Mouse (Mus musculus) olfactory bulb, adult 2 months (tissue): ENCODE measurements around the gene Arpp21. TPM values are rescaled to one million over a fixed set of nuclear protein-coding genes. Genes with fewer than 3 reads are reported as not detected.

ENCODE experiments used
- H3K27ac ChIP-seq: fragments of 200-500 bp; 2 replicates; pipeline ENCODE4 v1.5.1; 2012; ENCODE audit warnings: low read depth, low read length; ENCODE audit not compliant: insufficient read depth
- H3K4me1 ChIP-seq: fragments of 200-500 bp; 2 replicates; pipeline ENCODE4 v1.6.1; 2012; ENCODE audit warnings: low read length; ENCODE audit not compliant: control insufficient read depth, insufficient read depth
- H3K4me3 ChIP-seq: fragments of 200-500 bp; 2 replicates; pipeline ENCODE4 v1.5.1; 2012; ENCODE audit warnings: mild to moderate bottlenecking, low read depth, low read length, moderate library complexity; ENCODE audit not compliant: insufficient read depth
- CTCF ChIP-seq: fragments of 200-500 bp; IDR thresholded peaks from 2 replicates; pipeline ENCODE4 v1.5.1; 2012; ENCODE audit warnings: low read depth, mild to moderate bottlenecking, low read length, moderate library complexity; ENCODE audit not compliant: insufficient read depth
- POLR2A ChIP-seq: fragments of 200-500 bp; IDR thresholded peaks from 2 replicates; pipeline ENCODE4 v1.6.1; 2012; ENCODE audit warnings: mild to moderate bottlenecking, low read depth, low read length, moderate library complexity; ENCODE audit not compliant: insufficient read depth
- WGBS: fragments of 180-500 bp; shearing (Covaris S2); methylation state at CpG from one replicate; pipeline ENCODE4 v1.1.7; 2018; 5-methylcytosine and 5-hydroxymethylcytosine counted together
- polyA plus RNA-seq: library from polyadenylated mRNA; stranded (reverse); fragments of >200 nt; gene quantifications from 2 replicates; pipeline ENCODE4 v1.2.4, GENCODE M21; 2012; ENCODE audit warnings: low replicate concordance; ENCODE audit not compliant: missing spikeins, insufficient read depth, insufficient read length

The Arpp21 gene
- polyA plus RNA-seq, 1 experiment = 639 TPM

DNA sequence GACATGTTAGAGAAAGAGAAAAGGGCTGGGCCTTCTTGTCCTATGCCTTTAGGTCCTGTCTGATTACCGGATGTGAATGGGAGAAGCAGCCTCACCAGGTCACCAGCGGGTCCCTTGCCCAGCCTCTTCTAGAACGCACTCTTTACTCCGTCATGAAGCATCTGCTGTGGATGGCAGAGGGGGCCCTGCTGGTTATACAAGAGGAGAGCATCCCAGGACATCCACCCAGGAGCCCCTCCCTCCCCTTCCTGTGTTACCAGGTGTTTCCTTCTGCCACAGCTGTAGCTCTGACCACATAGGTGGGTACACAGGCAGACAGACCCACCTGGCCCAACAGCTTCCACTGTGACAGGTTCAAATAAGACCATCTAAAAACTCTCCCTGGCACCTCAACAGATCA is 18.6 kb downstream of the Arpp21 start:
- peaks cover 26% of the 10 kb centered on the region for H3K4me1 ChIP-seq
- TF ChIP-seq CTCF (no peak), POLR2A (no peak)

DNA sequence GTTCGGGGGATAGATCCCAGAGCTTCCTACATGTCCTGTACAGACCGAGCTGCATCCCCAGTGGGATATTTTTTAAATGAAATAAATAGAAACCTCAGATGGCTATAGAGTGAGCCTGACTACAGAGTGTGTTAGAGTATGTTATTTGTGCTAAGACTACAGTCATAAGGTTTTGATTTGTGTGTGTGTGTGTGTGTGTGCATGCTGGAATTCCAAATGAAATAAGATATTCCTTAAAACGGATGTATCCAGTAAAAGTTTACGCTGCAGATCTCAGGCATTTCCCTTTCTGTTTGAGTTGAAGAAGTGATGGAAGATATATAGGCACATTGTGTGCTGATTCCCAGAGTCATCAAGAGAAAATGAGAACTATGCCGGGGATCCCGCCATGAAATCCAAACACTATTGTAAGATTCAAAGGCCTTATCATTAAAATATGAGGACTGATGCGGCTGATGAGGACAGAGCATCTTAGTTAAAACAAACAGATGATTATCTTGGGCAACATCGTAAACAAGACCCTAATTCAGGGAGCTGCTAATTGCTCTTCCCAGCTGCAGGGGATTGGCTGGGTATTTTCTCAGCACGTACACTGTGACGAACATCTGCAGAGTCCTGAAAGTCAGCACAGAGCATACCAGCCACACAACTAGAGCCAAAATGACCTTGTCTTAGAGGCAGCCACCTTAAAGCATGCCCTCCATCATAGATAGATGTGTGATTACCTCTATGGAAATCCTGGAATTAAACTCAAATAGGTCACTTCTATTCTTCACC is 20.5 kb downstream of the Arpp21 start:
- Histone ChIP-seq H3K4me1 (peaks cover 22% of the 10 kb centered on the region), H3K27ac (peak overlapping the region; percentile 56), H3K4me3 (no peak overlapping the region)
- no peak for TF ChIP-seq POLR2A
- WGBS = 29% methylated on average over 10 of the region's 10 CpGs

More for the DNA sequence above, 18.6 kb downstream of the Arpp21 start:
- no peak overlapping the region for H3K4me3 ChIP-seq
- H3K27ac ChIP-seq = peak overlapping the region; percentile 20; the same call in 1 of the 2 replicates
- WGBS = 50% methylated on average over 4 of the region's 4 CpGs

DNA sequence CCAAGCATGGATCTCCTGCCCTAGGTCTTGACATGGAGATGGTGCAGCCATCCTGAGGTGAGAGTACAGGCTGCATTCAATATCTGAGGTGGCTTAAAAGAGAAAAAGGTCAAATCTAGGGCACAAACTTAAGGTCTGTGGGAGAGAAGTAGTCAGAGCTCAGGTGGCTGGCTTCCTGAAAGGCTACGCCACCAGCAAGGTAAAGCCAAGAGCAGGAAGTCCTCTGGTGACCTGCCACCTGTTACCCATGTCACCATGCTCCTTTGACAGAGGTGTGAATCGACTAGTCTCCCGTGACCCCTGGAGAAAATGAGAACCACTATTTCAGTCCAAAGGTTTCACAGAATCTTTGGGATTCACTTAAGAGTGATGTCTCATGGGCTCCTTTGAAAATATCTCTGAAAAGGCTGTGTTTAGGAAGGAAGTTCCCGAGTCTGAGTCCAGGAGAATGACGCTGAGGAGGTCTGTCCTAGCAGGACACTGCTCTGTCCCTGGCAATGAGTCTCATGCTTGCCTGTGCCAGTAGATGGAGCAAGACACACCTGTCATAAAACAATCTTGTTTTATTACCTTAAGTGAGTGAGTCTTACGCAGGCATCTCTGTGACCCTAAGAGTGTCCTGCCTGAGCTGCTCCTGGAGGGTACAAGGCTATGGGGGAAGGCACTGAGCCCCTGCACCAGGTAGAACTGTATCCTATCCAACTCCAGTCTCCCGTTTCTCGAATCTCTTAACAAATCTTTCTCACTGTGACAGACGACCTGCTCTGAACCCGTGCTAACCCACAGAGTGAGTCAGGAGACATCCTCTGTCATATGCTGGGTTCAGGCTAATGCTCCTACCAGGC is 22.1 kb downstream of the Arpp21 start:
- 47% methylated on average over 10 of the region's 10 CpGs for WGBS
- peaks cover 29% of the 10 kb centered on the region for H3K4me1 ChIP-seq
- no peak overlapping the region for H3K4me3 ChIP-seq
- no peak overlapping the region; the same call in 1 of the 2 replicates for H3K27ac ChIP-seq
- TF ChIP-seq POLR2A (no peak), CTCF (no peak)

DNA sequence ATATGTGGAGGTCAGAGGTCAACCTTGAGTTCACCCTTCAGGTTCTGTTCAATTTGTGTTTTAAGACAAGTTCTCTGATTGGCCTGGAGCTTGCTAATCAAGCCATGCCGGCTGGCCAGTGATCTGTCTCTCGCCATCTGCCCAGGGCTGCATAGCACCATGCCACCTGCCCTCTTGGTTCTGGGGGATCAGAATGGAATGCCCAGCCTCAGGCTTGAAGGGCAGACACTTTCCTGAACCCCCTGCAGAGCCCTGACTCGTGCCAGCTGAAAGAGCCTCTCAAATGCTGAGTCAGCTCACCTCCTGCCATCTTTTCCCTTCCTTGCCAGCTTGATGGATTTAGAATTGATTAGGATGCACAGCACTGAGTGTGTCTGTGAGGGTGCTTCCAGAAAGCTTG is 25.9 kb downstream of the Arpp21 start:
- Histone ChIP-seq H3K4me3 (no peak overlapping the region), H3K27ac (peak overlapping the region; percentile 32; the same call in 1 of the 2 replicates), H3K4me1 (peaks cover 29% of the 10 kb centered on the region)
- no peak for TF ChIP-seq CTCF
- TF ChIP-seq POLR2A = no peak
- 52% methylated on average over 3 of the region's 3 CpGs for WGBS

DNA sequence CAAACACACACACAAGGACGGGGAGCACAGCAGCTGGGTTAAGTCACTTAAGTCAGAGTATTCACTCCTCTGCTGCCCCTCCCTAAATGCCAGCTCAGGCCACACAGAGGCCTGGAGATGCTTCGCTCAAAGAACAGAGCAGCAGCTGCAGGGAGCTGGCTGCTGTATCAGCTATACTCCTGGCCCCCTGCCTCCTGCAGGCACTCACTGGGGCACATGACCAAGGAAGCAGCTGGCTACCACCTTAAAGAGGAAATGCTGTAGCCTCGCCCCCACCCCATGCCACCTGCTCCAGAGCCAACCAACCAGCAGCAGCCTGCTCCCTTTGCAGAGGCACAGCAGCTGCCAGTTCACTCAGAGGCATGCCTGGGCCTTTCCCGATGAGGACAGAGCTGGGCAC is 28.0 kb downstream of the Arpp21 start:
- Histone ChIP-seq H3K27ac (peak overlapping the region; percentile 39; the same call in 1 of the 2 replicates), H3K4me1 (peaks cover 22% of the 10 kb centered on the region), H3K4me3 (no peak overlapping the region)
- no peak for TF ChIP-seq CTCF
- no peak for TF ChIP-seq POLR2A
- WGBS = 10% methylated on average over 4 of the region's 4 CpGs

DNA sequence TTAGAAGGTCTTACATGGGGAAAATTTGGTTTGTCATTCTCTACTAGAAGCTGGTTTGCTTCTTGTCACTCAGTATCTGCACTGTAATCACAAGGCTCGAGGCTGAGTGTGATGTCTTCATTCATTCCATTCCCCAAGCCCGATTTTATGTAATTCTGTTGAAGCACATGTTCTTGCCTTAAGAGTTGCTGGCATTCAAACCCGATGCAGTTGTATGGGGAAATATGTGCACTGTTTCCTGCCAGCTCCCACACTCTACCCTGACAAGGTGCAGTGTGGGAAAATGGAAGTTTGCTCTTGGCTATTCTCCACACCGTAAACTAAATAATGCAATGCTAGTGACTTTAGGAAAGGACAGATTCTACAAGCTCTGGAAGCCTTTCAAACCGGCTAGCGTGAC is 37.4 kb downstream of the Arpp21 start:
- 38% methylated on average over 6 of the region's 6 CpGs for WGBS
- Histone ChIP-seq H3K27ac (peak overlapping the region; percentile 4; the same call in 1 of the 2 replicates), H3K4me3 (no peak overlapping the region), H3K4me1 (peaks cover 8% of the 10 kb centered on the region)
- TF ChIP-seq POLR2A = no peak
- TF ChIP-seq CTCF = no peak

DNA sequence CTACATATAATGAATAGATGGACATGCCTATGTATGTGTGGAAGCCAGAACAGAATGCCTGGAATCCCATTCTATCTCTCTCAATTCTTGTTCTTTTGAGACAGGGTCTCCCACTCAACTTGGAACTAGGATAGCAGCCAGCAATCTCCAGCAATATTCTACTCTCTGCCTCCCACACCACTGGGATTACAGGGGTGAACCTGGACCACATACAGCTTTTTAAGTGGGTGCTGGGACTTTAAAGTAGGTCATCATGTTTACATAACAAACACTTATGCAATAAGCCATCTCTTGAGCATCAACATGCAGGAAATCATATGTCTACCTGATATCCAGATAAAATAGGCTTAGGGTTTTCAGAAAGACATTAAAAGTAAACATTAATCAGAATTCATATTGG is 41.7 kb downstream of the Arpp21 start:
- H3K4me1 ChIP-seq = 0 out of 2 replicates have a peak, but pooled peaks cover 6% of the 10 kb centered on the region
- H3K27ac ChIP-seq = no peak overlapping the region
- no peak overlapping the region for H3K4me3 ChIP-seq
- TF ChIP-seq POLR2A (no peak), CTCF (no peak)

DNA sequence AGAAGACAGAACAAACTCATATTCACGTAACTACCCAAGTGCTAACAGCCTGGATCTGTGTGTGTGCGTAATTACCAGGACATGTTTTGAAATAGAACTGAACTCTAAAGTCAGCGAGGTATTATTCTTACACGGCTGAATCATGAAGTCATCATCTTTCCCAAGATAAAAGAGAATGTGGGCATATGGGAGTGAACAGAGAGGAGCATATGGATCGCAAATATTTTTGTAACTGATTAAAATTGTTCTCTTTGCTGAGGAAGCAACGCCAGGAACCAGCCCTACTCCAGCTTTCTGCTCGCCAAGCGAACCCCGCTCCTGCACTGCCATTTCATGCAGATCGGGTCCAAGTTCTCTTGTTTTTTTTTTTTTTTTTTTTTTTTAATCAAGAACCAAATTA is 46.3 kb downstream of the Arpp21 start:
- Histone ChIP-seq H3K4me1 (peaks cover 20% of the 10 kb centered on the region), H3K27ac (peak overlapping the region; percentile 74; the same call in 1 of the 2 replicates), H3K4me3 (no peak overlapping the region)
- WGBS = 46% methylated on average over 10 of the region's 10 CpGs
- no peak for TF ChIP-seq CTCF
- TF ChIP-seq POLR2A = no peak

DNA sequence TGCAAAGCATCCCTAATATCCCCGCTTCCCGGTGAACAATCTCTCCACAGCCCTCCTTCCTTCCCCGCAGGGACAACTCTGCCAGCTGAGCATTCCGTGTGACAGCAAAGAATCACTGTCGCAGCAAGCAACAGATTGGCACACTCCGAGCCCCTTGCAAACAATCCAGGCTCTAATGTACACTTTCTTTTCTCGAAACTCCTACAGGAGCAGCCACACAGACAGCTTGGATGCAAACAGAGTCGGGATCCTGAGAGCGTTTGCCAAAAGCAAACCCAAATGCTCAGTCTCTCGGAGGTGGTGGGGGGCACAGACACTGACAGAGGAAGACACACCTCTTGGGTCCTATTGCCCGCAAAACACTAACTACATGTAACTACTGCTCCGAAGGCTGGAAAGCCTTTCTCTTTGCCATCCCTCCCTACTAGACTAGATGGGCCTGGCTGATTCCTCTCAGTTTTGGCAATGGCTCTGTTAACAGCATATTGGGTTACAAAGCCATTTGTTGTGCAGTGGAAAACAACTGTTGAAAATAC is 47.3 kb downstream of the Arpp21 start:
- no peak for TF ChIP-seq POLR2A
- TF ChIP-seq CTCF = no peak
- Histone ChIP-seq H3K4me3 (peak overlapping the region; percentile 42), H3K4me1 (peaks cover 20% of the 10 kb centered on the region), H3K27ac (peak overlapping the region; percentile 96)
- 22% methylated on average over 12 of the region's 12 CpGs for WGBS
